Mouse (Mus musculus) kidney, postnatal 10 days (tissue): ENCODE data around the gene Pmvk.

Source experiments
- DNase-seq: peaks from one replicate; pipeline ENCODE4 v3.0.0; 2021; ENCODE audit warnings: mixed read lengths

The Pmvk gene

GRCm38 (mm10) chr3:89454401-89455177 is at the start of gene Pmvk:
Gene Pmvk (plus strand): TSS chr3:89454541.
- DNase-seq: no peak

- no peak for DNase-seq
Observed at GRCm38 (mm10) chr3:89406887-89407286, 47.5 kb upstream of the Pmvk start.

GRCm38 (mm10) chr3:89408448-89408847 is 45.9 kb upstream of the Pmvk start:
- no peak for DNase-seq

- no peak for DNase-seq
Observed at GRCm38 (mm10) chr3:89409701-89410100, 44.6 kb upstream of the Pmvk start.

GRCm38 (mm10) chr3:89410864-89411263 is 43.5 kb upstream of the Pmvk start:
- DNase-seq: no peak

- peak; percentile 97 for DNase-seq
Observed at GRCm38 (mm10) chr3:89411490-89412393, 42.6 kb upstream of the Pmvk start, which contains the start of gene Flad1. Gene Flad1 (minus strand): TSS chr3:89411870.

GRCm38 (mm10) chr3:89416158-89416557 is 38.2 kb upstream of the Pmvk start:
- DNase-seq: no peak

GRCm38 (mm10) chr3:89417131-89417530 is 37.2 kb upstream of the Pmvk start:
- no peak for DNase-seq

- DNase-seq: no peak
Observed at GRCm38 (mm10) chr3:89417840-89418169, 36.5 kb upstream of the Pmvk start.

GRCm38 (mm10) chr3:89418170-89418860 is 36.0 kb upstream of the Pmvk start, which contains the start of the genes Cks1b and Shc1:
Gene Cks1b (minus strand): TSS chr3:89418383.
Gene Shc1 (plus strand): TSS chr3:89418443.
- DNase-seq: peak; percentile 95

- DNase-seq: peak; percentile 94
Observed at GRCm38 (mm10) chr3:89418861-89419250, 35.5 kb upstream of the Pmvk start.

GRCm38 (mm10) chr3:89419571-89419970 is 34.8 kb upstream of the Pmvk start:
- peak; percentile 77 for DNase-seq

GRCm38 (mm10) chr3:89419981-89420380 is 34.4 kb upstream of the Pmvk start:
- DNase-seq: no peak

GRCm38 (mm10) chr3:89420421-89420820 is 33.9 kb upstream of the Pmvk start:
- no peak for DNase-seq

- peak; percentile 88 for DNase-seq
Observed at GRCm38 (mm10) chr3:89421002-89421774, 33.2 kb upstream of the Pmvk start.

GRCm38 (mm10) chr3:89421810-89422473 is 32.4 kb upstream of the Pmvk start:
- peak; percentile 65 for DNase-seq

- DNase-seq: no peak
Observed at GRCm38 (mm10) chr3:89422556-89423205, 31.7 kb upstream of the Pmvk start.

GRCm38 (mm10) chr3:89424416-89425140 is 29.8 kb upstream of the Pmvk start:
- no peak for DNase-seq

GRCm38 (mm10) chr3:89425141-89425525 is 29.2 kb upstream of the Pmvk start:
- no peak for DNase-seq

GRCm38 (mm10) chr3:89425876-89426275 is 28.5 kb upstream of the Pmvk start:
- DNase-seq: no peak
